Mouse (Mus musculus): ENCODE measurements around the gene Nr5a2. TPM values are rescaled to one million over a fixed set of nuclear protein-coding genes. Genes with fewer than 3 reads are reported as not detected.

The Nr5a2 gene
- total RNA-seq, 2 experiments from 2014 or later = 0.11 to 0.90 TPM

GRCm38 (mm10) chr1:136918791-136919190, 41.5 kb downstream of the Nr5a2 start:
- intact Hi-C loops (cut with DNase I) = no loop called here
- DNase-seq (ENCODE audit: low spot score in 2 of 2) = no peak

- peak in 1 of 2 experiments; percentile 19 for DNase-seq (ENCODE audit: low spot score in 2 of 2)
- intact Hi-C loops (cut with DNase I) = no loop called here
Measured at GRCm38 (mm10) chr1:136915438-136915837, 44.8 kb downstream of the Nr5a2 start.

- intact Hi-C loops (cut with DNase I) = no loop called here
- DNase-seq (ENCODE audit: low spot score in 2 of 2) = no peak
Measured at GRCm38 (mm10) chr1:136911996-136912395, 48.3 kb downstream of the Nr5a2 start.

GRCm38 (mm10) chr1:136911594-136911860, 48.7 kb downstream of the Nr5a2 start:
- intact Hi-C loops (cut with DNase I) = no loop called here
- no peak for DNase-seq (ENCODE audit: low spot score in 2 of 2)

GRCm38 (mm10) chr1:136910741-136911593, 49.3 kb downstream of the Nr5a2 start:
- intact Hi-C loops (cut with DNase I) = no loop called here
- DNase-seq (ENCODE audit: low spot score in 2 of 2) = no peak

- intact Hi-C loops (cut with DNase I) = no loop called here
- no peak for DNase-seq (ENCODE audit: low spot score in 2 of 2)
Measured at GRCm38 (mm10) chr1:136910144-136910543, 50.1 kb downstream of the Nr5a2 start.

GRCm38 (mm10) chr1:136909494-136910037, 50.7 kb downstream of the Nr5a2 start:
- intact Hi-C loops (cut with DNase I) = no loop called here
- DNase-seq (ENCODE audit: low spot score in 2 of 2) = no peak

- intact Hi-C loops (cut with DNase I) = no loop called here
- no peak for DNase-seq (ENCODE audit: low spot score in 2 of 2)
Measured at GRCm38 (mm10) chr1:136898130-136898529, 62.1 kb downstream of the Nr5a2 start.

- intact Hi-C loops (cut with DNase I) = no loop called here
- DNase-seq (ENCODE audit: low spot score in 2 of 2) = no peak
Measured at GRCm38 (mm10) chr1:136896351-136896750, 63.9 kb downstream of the Nr5a2 start.

GRCm38 (mm10) chr1:136895877-136896276, 64.4 kb downstream of the Nr5a2 start:
- intact Hi-C loops (cut with DNase I) = no loop called here
- no peak for DNase-seq (ENCODE audit: low spot score in 2 of 2)

- intact Hi-C loops (cut with DNase I) = no loop called here
- no peak for DNase-seq (ENCODE audit: low spot score in 2 of 2)
Measured at GRCm38 (mm10) chr1:136894753-136895152, 65.5 kb downstream of the Nr5a2 start.

GRCm38 (mm10) chr1:136893162-136893561, 67.1 kb downstream of the Nr5a2 start:
- intact Hi-C loops (cut with DNase I) = no loop called here
- no peak for DNase-seq (ENCODE audit: low spot score in 2 of 2)

GRCm38 (mm10) chr1:136890439-136890838, 69.8 kb downstream of the Nr5a2 start:
- no peak for DNase-seq (ENCODE audit: low spot score in 2 of 2)
- intact Hi-C loops (cut with DNase I) = no loop called here

GRCm38 (mm10) chr1:136888704-136889103, 71.5 kb downstream of the Nr5a2 start:
- intact Hi-C loops (cut with DNase I) = no loop called here
- no peak for DNase-seq (ENCODE audit: low spot score in 2 of 2)

GRCm38 (mm10) chr1:136886678-136887077, 73.6 kb downstream of the Nr5a2 start:
- intact Hi-C loops (cut with DNase I) = no loop called here
- no peak for DNase-seq (ENCODE audit: low spot score in 2 of 2)

GRCm38 (mm10) chr1:136883458-136884174, 76.6 kb downstream of the Nr5a2 start:
- intact Hi-C loops (cut with DNase I) = no loop called here
- no peak for DNase-seq (ENCODE audit: low spot score in 2 of 2)

- intact Hi-C loops (cut with DNase I) = no loop called here
- DNase-seq (ENCODE audit: low spot score in 2 of 2) = no peak
Measured at GRCm38 (mm10) chr1:136880260-136880659, 80.0 kb downstream of the Nr5a2 start.

- DNase-seq (ENCODE audit: low spot score in 2 of 2) = no peak
- intact Hi-C loops (cut with DNase I) = no loop called here
Measured at GRCm38 (mm10) chr1:136875006-136875405, 85.2 kb downstream of the Nr5a2 start.

GRCm38 (mm10) chr1:136868955-136869354, 91.3 kb downstream of the Nr5a2 start:
- intact Hi-C loops (cut with DNase I) = no loop called here
- no peak for DNase-seq (ENCODE audit: low spot score in 2 of 2)

GRCm38 (mm10) chr1:136868285-136868684, 92.0 kb downstream of the Nr5a2 start:
- intact Hi-C loops (cut with DNase I) = no loop called here
- no peak for DNase-seq (ENCODE audit: low spot score in 2 of 2)
